Mouse (Mus musculus) limb, embryonic 10.5 days (tissue): ENCODE measurements at regions not wholly inside any gene's neighbourhood (a gene's known extent, or its start where the extent isn't known, plus 50 kb on each side); places are given as distances from the start of the nearest gene placed in this dataset.

ENCODE experiments used
- DNase-seq: peaks from one replicate; pipeline ENCODE4 v3.0.0-alpha.2; 2017; ENCODE audit warnings: low spot score
- H3K27ac ChIP-seq: fragments of 300-500 bp; sonication (generic); 2 replicates; pipeline ENCODE4 v1.5.1; 2016; ENCODE audit warnings: mild to moderate bottlenecking
- H3K27me3 ChIP-seq: fragments of 300-500 bp; sonication (generic); 2 replicates; pipeline ENCODE4 v1.6.1; 2016; ENCODE audit warnings: low read depth, mild to moderate bottlenecking; ENCODE audit not compliant: poor library complexity, severe bottlenecking
- H3K36me3 ChIP-seq: fragments of 300-500 bp; sonication (generic); 2 replicates; pipeline ENCODE4 v1.6.1; 2016; ENCODE audit warnings: mild to moderate bottlenecking, moderate library complexity
- H3K4me1 ChIP-seq: fragments of 300-500 bp; sonication (generic); 2 replicates; pipeline ENCODE4 v1.6.1; 2016
- H3K4me3 ChIP-seq: fragments of 300-500 bp; sonication (generic); 2 replicates; pipeline ENCODE4 v1.5.1; 2016; ENCODE audit warnings: mild to moderate bottlenecking, moderate library complexity
- H3K9me3 ChIP-seq: fragments of 300-500 bp; sonication (generic); replicated peaks from 2 replicates; pipeline ENCODE4 v1.6.1; 2016; ENCODE audit warnings: mild to moderate bottlenecking
- WGBS: fragments of 180-500 bp; shearing (Covaris S2); methylation state at CpG from one replicate; pipeline ENCODE4 v1.1.7; 2016; 5-methylcytosine and 5-hydroxymethylcytosine counted together

DNA sequence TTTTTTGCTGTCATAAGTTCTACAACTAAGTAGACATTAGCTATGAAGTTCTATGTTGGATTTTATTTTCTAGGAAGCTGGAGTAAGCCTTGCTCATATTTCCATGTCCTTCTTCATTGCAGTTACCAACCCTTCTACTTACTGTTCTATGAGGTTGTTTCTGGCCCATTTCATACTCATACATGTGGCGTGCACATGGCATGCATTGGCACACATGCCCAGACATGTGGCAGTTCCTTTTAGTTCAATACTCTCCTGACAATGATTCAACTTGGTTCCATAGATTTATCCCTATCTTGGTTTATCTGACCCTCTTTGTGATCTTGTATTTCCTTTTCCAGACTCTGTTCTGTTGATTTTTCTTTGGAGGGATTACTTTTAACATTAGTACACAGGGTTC lies 203.2 kb downstream of the 1700064H15Rik start:
- no peaks in the 10 kb centered on the region for H3K9me3 ChIP-seq
- no peaks in the 10 kb centered on the region for H3K36me3 ChIP-seq
- WGBS, result 100% methylated on average over 1 of the region's 1 CpGs
- no peak overlapping the region for H3K27ac ChIP-seq
- H3K27me3 ChIP-seq, result no peaks in the 10 kb centered on the region
- H3K4me1 ChIP-seq, result no peaks in the 10 kb centered on the region
- no peak for DNase-seq
- no peak overlapping the region for H3K4me3 ChIP-seq

DNA sequence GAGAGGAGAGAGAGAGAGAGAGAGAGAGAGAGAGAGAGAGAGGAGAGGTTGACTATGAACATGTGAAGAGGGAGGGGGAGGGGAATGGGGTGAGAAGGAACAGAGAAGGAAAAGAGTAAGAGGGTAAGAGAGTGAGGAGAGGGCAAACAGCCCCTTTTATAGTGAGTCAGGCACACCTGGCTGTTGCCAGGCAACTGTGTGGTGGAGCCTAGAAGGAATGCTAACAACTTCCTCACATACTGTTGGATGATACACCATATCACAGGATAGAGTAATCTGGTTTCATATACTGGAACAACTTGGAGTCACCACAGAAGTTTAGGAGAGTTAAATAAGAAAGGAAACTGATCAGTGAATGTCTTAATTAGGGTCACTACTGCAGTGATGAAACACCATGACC lies 204.1 kb downstream of the 1700064H15Rik start:
- Histone ChIP-seq H3K27ac (no peak overlapping the region), H3K36me3 (no peaks in the 10 kb centered on the region), H3K27me3 (no peaks in the 10 kb centered on the region), H3K4me1 (no peaks in the 10 kb centered on the region), H3K9me3 (no peaks in the 10 kb centered on the region), H3K4me3 (no peak overlapping the region)
- DNase-seq, result no peak

DNA sequence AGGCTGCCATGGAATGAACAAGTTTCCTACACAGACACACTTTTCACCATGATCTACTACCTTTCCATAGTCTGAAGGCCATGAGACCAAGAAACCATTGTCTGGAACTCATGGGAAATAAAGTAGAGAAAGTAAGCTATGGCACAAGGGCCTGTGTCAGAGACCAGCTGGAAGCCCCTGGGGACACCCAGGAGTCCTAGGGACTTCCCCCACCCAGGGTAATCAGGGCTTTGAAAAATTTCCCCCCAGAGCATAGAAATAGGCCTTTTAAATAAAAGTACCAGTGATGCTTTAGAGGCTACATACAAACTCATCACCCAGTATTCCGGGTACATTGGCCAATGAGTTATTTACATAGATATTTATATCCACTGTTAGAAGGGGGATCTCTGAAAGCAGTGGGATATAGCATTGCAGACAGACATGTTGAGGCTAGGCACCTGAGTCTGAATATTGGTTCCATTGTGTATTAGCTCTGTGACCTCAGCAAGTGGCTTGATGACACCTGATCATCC lies 207.0 kb downstream of the 1700064H15Rik start:
- H3K4me1 ChIP-seq, result no peaks in the 10 kb centered on the region
- DNase-seq, result no peak
- no peaks in the 10 kb centered on the region for H3K27me3 ChIP-seq
- H3K27ac ChIP-seq, result no peak overlapping the region
- no peaks in the 10 kb centered on the region for H3K36me3 ChIP-seq
- no peaks in the 10 kb centered on the region for H3K9me3 ChIP-seq
- H3K4me3 ChIP-seq, result no peak overlapping the region
- WGBS, result 89% methylated on average over 1 of the region's 1 CpGs

DNA sequence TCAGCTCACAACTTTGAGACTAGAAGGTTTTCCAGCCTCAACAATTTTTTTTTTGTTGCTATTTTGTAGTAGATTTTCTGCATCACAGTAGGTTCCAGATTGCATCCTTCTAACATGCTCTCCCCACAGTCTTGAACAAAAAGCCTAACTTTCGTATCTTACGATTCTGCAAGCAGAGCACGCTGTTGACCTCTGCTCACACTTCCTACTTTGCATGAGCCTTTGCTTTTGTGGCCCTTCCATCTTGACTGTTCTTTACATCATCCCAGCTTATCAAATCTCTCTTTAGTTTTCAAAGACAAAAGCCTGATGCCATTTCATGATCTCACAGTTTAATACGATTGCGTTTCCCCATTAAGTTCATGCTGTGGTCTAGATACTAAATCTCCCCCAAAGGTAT lies 207.6 kb downstream of the 1700064H15Rik start:
- Histone ChIP-seq H3K27me3 (no peaks in the 10 kb centered on the region), H3K4me1 (no peaks in the 10 kb centered on the region), H3K27ac (no peak overlapping the region), H3K9me3 (no peaks in the 10 kb centered on the region), H3K36me3 (no peaks in the 10 kb centered on the region), H3K4me3 (no peak overlapping the region)
- 94% methylated on average over 5 of the region's 5 CpGs for WGBS
- no peak for DNase-seq

DNA sequence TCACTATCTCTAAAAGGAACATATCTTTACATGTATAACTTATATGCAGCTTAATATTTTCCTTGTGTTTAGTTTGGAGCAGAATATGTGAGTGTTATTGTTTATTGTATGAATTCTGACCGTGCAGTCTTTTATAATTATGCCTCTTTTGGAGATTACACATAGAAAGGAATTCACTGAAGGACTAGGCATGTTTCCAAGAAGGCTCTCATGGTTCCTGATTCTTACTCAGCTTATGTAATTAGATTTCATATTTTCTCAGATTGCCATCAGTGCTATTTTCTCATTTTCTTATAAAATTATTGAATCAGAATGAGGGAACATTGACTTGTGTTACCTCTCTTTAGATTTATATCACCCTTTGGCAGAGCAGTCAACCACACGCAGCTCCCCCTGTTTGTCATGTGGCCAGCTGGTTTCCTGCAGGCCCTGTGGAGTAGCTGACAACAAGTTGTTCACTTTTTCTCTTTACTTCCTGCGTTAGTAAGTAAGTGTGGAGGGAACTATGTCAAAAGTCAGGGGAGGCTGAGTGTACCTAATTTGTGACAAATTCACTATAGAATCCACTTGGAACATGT lies 217.4 kb downstream of the 1700064H15Rik start:
- Histone ChIP-seq H3K27me3 (no peaks in the 10 kb centered on the region), H3K9me3 (no peaks in the 10 kb centered on the region), H3K36me3 (no peaks in the 10 kb centered on the region), H3K4me1 (no peaks in the 10 kb centered on the region), H3K27ac (no peak overlapping the region), H3K4me3 (no peak overlapping the region)
- DNase-seq, result no peak
- 67% methylated on average over 3 of the region's 3 CpGs for WGBS

DNA sequence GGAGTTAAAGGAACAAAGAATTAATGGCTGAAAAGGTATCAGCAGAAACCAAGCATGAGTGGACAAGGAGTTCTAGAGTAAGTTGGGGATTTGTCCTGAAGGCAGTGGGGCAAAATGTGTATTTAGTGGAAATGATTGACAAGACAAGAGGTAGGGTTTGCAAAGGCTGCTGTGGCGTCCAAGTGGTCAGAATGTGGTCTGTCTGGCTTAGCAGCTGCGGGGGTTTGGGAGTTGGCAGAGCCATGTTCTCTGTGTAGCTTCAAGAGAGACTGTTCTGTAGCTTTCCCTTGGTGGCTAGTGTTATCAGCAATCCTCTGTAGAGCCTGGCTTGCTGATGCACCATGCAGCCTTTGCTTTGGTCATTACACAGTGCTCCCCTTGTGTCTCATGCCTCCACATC lies 220.2 kb downstream of the 1700064H15Rik start:
- WGBS, result 75% methylated on average over 2 of the region's 2 CpGs
- H3K27ac ChIP-seq, result no peak overlapping the region
- no peaks in the 10 kb centered on the region for H3K9me3 ChIP-seq
- no peaks in the 10 kb centered on the region for H3K27me3 ChIP-seq
- H3K4me1 ChIP-seq, result no peaks in the 10 kb centered on the region
- H3K36me3 ChIP-seq, result no peaks in the 10 kb centered on the region
- DNase-seq, result no peak
- no peak overlapping the region for H3K4me3 ChIP-seq

DNA sequence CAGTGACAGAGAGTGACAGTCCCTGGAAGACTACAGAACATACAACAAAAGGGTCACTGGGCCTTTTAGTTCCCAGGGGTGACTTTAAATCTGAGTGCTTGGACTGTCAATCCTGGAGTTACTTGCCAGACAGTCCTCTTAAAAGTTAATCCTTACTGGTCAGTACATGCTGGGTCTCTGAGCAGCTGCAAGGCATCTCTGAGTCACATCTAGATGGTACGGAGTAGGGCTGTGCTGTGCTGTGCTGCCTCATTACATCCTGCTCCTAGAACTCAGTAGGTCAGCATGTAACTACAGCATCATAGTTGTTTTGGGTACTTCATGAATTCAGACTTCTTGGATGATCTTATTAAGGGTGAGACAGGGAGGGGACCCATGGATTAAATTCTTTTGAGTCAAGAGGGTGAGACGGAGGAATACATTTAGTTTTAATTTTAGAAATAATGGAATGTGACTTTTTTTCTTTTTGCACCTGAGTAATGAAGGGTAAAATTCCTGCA lies 220.8 kb downstream of the 1700064H15Rik start:
- H3K36me3 ChIP-seq, result no peaks in the 10 kb centered on the region
- peak overlapping the region; percentile 61; the same call in 1 of the 2 replicates for H3K27ac ChIP-seq
- 84% methylated on average over 2 of the region's 2 CpGs for WGBS

DNA sequence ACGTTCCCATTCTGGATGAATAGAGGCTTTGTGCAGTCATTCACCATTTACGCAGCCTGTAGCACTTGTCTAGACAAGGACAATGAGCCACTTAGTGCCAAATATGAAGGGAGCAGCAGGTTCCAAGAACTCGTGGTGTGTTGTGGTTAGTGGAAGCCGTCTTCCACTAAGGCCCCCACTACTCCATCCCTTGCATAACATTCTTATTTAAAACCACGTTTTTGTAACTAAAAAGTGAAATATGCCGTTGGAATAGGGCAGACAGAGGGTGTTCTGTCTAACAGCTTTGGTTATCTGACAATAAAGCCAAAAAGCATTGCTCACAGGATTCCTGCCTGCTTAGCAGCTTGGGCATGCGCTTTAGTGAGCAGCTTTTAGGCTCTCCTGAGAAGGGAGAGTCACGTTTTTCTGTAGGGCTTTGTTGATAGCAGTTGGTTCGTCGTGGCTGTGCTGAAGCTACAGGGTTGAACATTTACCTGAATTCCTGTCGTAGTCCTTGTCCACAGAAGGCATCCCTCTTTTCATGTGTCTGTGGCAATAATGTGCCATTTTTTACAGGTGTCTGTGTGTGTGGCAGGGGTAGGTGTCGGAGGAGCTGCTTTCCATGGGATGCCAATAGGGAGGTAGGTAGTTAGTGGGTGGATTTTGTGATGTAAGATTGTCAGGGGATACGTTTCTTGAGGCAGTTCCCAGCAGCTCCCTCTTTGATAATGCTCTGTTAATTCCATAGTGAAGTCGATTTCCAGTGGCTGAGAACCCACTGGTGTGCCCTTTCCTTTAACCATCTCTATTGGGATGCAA lies 221.9 kb downstream of the 1700064H15Rik start:
- Histone ChIP-seq H3K4me1 (no peaks in the 10 kb centered on the region), H3K27me3 (no peaks in the 10 kb centered on the region), H3K4me3 (no peak overlapping the region), H3K36me3 (no peaks in the 10 kb centered on the region), H3K9me3 (no peaks in the 10 kb centered on the region), H3K27ac (peak overlapping the region; percentile 64; the same call in 1 of the 2 replicates)
- WGBS, result 78% methylated on average over 14 of the region's 14 CpGs
- DNase-seq, result no peak

More for the DNA sequence above, 220.8 kb downstream of the 1700064H15Rik start:
- Histone ChIP-seq H3K27me3 (no peaks in the 10 kb centered on the region), H3K4me3 (no peak overlapping the region), H3K4me1 (no peaks in the 10 kb centered on the region), H3K9me3 (no peaks in the 10 kb centered on the region)
- no peak for DNase-seq

DNA sequence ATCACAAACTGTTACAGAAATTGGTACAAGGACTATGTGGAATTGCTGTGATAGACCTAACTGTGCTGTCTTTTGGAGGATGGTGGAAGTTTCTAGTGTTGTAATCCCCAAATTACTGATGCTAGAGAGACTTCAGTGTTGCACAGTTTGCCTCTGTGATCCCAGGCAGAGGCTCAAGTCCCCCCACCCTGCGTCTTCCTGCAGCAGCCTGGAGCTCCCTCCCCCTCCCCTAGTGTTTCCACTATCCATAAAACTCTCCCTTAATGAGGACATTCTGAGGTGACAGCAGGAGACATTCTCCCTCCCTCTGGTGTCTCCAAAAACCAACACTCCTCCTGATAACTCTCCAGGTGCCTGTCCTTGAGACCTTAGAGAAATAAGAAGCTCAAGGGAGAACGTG lies 242.8 kb downstream of the 1700064H15Rik start:
- Histone ChIP-seq H3K27me3 (no peaks in the 10 kb centered on the region), H3K9me3 (no peaks in the 10 kb centered on the region), H3K4me1 (peaks cover 9% of the 10 kb centered on the region), H3K36me3 (no peaks in the 10 kb centered on the region), H3K4me3 (no peak overlapping the region), H3K27ac (no peak overlapping the region)
- 17% methylated on average over 2 of the region's 2 CpGs for WGBS
- no peak for DNase-seq

DNA sequence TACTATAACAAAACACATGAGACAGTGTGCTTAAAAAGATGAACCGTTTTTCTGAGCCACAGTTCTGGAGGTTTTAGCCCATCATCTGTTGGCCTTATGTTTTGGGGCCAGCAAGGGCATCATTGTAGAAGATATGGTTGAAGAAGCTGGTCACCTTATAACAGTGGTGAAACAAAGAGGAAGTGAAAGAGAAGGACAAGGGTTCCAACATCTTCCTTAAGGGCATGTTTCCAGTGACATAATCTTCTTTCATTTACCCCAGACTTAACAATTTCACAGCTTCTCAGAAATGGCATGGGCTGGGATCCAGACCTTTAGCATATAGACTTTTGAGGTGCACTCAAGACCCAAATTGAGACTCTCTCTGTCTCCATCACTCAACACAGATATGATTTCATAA lies 259.5 kb downstream of the 1700064H15Rik start:
- DNase-seq, result no peak
- H3K27ac ChIP-seq, result no peak overlapping the region
- 82% methylated on average over 1 of the region's 1 CpGs for WGBS

DNA sequence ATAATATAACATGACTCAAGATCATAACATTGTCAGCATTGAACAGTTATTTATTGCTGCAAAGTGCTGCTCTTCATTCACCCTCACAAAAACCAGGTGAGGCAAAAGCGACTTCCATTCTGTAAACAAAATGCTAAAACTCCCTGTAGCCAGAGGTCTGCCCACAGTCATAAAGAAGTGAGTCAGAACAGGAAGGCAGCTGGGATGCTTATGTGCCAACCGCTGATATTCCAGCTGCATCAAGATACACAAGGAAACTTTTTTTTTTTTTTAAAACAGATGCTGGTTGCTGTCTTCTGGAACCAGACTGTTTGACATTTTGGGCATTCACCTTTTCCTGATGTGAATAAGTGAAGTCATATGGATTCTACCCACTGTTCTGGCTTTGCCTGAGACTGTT lies 260.7 kb downstream of the 1700064H15Rik start:
- 71% methylated on average over 2 of the region's 2 CpGs for WGBS
- H3K4me3 ChIP-seq, result no peak overlapping the region
- no peaks in the 10 kb centered on the region for H3K27me3 ChIP-seq

More for the DNA sequence above, 259.5 kb downstream of the 1700064H15Rik start:
- H3K9me3 ChIP-seq, result no peaks in the 10 kb centered on the region
- H3K36me3 ChIP-seq, result no peaks in the 10 kb centered on the region
- H3K27me3 ChIP-seq, result no peaks in the 10 kb centered on the region
- no peak overlapping the region for H3K4me3 ChIP-seq
- no peaks in the 10 kb centered on the region for H3K4me1 ChIP-seq

More for the DNA sequence above, 260.7 kb downstream of the 1700064H15Rik start:
- H3K36me3 ChIP-seq, result no peaks in the 10 kb centered on the region
- H3K9me3 ChIP-seq, result no peaks in the 10 kb centered on the region
- no peak for DNase-seq
- no peak overlapping the region for H3K27ac ChIP-seq
- H3K4me1 ChIP-seq, result no peaks in the 10 kb centered on the region
